Mouse (Mus musculus) adipocyte (in vitro differentiated cells): ENCODE data around the gene Olfr374.
"Not testable (repeated sequence)": the region's sequence is repeated elsewhere in the genome, so short reads cannot be mapped to it uniquely, and the experiment has no call there.

Experiments used
- DNase-seq: peaks from one replicate; pipeline ENCODE4 v3.0.0-alpha.2; 2016; ENCODE audit warnings: low spot score

Gene Olfr374

GRCm38 (mm10) chr8:72106740-72107139 lies at the start of gene Olfr374:
TSS of gene Olfr374 (plus strand) at chr8:72107040.
- peak; percentile 56 for DNase-seq

GRCm38 (mm10) chr8:72057643-72058042 lies 49.2 kb upstream of the Olfr374 start:
- not testable (repeated sequence) for DNase-seq

- DNase-seq: not testable (repeated sequence)
Observed at GRCm38 (mm10) chr8:72066819-72067399, 39.9 kb upstream of the Olfr374 start.

GRCm38 (mm10) chr8:72082877-72083276 lies 24.0 kb upstream of the Olfr374 start, which contains the start of gene Olfr373:
TSS of gene Olfr373 (plus strand) at chr8:72083177.
- not testable (repeated sequence) for DNase-seq

- DNase-seq: no peak
Observed at GRCm38 (mm10) chr8:72084744-72085143, 22.1 kb upstream of the Olfr374 start.

GRCm38 (mm10) chr8:72087611-72088010 lies 19.2 kb upstream of the Olfr374 start:
- not testable (repeated sequence) for DNase-seq

- DNase-seq: not testable (repeated sequence)
Observed at GRCm38 (mm10) chr8:72096721-72097120, 10.1 kb upstream of the Olfr374 start.

GRCm38 (mm10) chr8:72099377-72100103 lies 7.3 kb upstream of the Olfr374 start:
- DNase-seq: not testable (repeated sequence)

- DNase-seq: peak; percentile 12
Observed at GRCm38 (mm10) chr8:72105165-72105564, 1.7 kb upstream of the Olfr374 start.

GRCm38 (mm10) chr8:72110876-72111275 lies 4.0 kb downstream of the Olfr374 start:
- no peak for DNase-seq

GRCm38 (mm10) chr8:72112486-72112885 lies 5.6 kb downstream of the Olfr374 start:
- no peak for DNase-seq

GRCm38 (mm10) chr8:72115202-72115601 lies 8.4 kb downstream of the Olfr374 start:
- no peak for DNase-seq

- DNase-seq: no peak
Observed at GRCm38 (mm10) chr8:72118616-72119015, 11.8 kb downstream of the Olfr374 start.

- not testable (repeated sequence) for DNase-seq
Observed at GRCm38 (mm10) chr8:72121486-72121885, 14.6 kb downstream of the Olfr374 start.

- no peak for DNase-seq
Observed at GRCm38 (mm10) chr8:72121997-72122396, 15.2 kb downstream of the Olfr374 start.

GRCm38 (mm10) chr8:72127834-72128233 lies 21.0 kb downstream of the Olfr374 start:
- DNase-seq: no peak

GRCm38 (mm10) chr8:72131251-72131650 lies 24.4 kb downstream of the Olfr374 start:
- DNase-seq: no peak

GRCm38 (mm10) chr8:72131901-72132300 lies 25.1 kb downstream of the Olfr374 start:
- DNase-seq: no peak

GRCm38 (mm10) chr8:72132417-72132816 lies 25.6 kb downstream of the Olfr374 start:
- no peak for DNase-seq

- peak; percentile 75 for DNase-seq
Observed at GRCm38 (mm10) chr8:72132891-72133290, 26.1 kb downstream of the Olfr374 start.

GRCm38 (mm10) chr8:72133507-72133906 lies 26.7 kb downstream of the Olfr374 start:
- DNase-seq: no peak

GRCm38 (mm10) chr8:72134756-72135445 lies 28.1 kb downstream of the Olfr374 start, which contains the start of gene Tpm4:
TSS of gene Tpm4 (plus strand) at chr8:72134975.
- peak; percentile 69 for DNase-seq
